Mouse (Mus musculus) myocyte (in vitro differentiated cells): Measurements from ENCODE around the gene Cd151. TPM values are rescaled to one million over a fixed set of nuclear protein-coding genes. Genes with fewer than 3 reads are reported as not detected.
"Not testable (repeated sequence)": the region's sequence is repeated elsewhere in the genome, so short reads cannot be mapped to it uniquely, and the experiment has no call there.

ENCODE experiments used
- H3K27me3 ChIP-seq: one replicate; pipeline ENCODE4 v1.6.1; 2011; ENCODE audit not compliant: control insufficient read depth, insufficient read depth, insufficient read length
- H3K36me3 ChIP-seq: one replicate; pipeline ENCODE4 v1.6.1; 2011; ENCODE audit not compliant: control insufficient read depth, insufficient read depth
- H3K4me2 ChIP-seq: one replicate; pipeline ENCODE4 v1.6.1; 2011; ENCODE audit warnings: low read depth, control low read depth
- H3K4me3 ChIP-seq: one replicate; pipeline ENCODE4 v1.5.1; 2011; ENCODE audit warnings: mild to moderate bottlenecking, control low read depth, moderate library complexity
- H3K79me2 ChIP-seq: one replicate; pipeline ENCODE4 v1.6.1; 2011; ENCODE audit not compliant: control insufficient read depth, insufficient read depth
- H3ac ChIP-seq: one replicate; pipeline ENCODE4 v1.6.1; 2011; ENCODE audit not compliant: control insufficient read depth, insufficient read length
- CEBPB ChIP-seq: IDR thresholded peaks from 2 replicates; pipeline ENCODE4 v1.6.1; 2011; ENCODE audit warnings: mild to moderate bottlenecking, moderate library complexity; ENCODE audit not compliant: poor library complexity, insufficient read depth, severe bottlenecking
- E2F4 ChIP-seq: IDR thresholded peaks from one replicate; pipeline ENCODE4 v1.6.1; 2011; ENCODE audit warnings: mild to moderate bottlenecking, control low read depth, moderate library complexity; ENCODE audit not compliant: insufficient read depth
- MAX ChIP-seq: IDR thresholded peaks from one replicate; pipeline ENCODE4 v1.6.1; 2011; ENCODE audit warnings: low read depth, mild to moderate bottlenecking, control low read depth
- MYOD1 ChIP-seq, 3 experiments: IDR thresholded peaks; one replicate each; pipeline ENCODE4 v1.6.1; 2011; ENCODE audit warnings: control low read depth in 2 of 3, low read depth in 2 of 3, mild to moderate bottlenecking in 2 of 3, moderate library complexity in 1 of 3; ENCODE audit not compliant: insufficient read length in 2 of 3, control insufficient read depth in 1 of 3
- MYOG ChIP-seq, 3 experiments: IDR thresholded peaks; one replicate each; pipeline ENCODE4 v1.6.1; 2011; ENCODE audit warnings: control low read depth in 2 of 3, low read depth in 2 of 3, mild to moderate bottlenecking in 2 of 3; ENCODE audit not compliant: insufficient read length in 2 of 3, control insufficient read depth in 1 of 3, insufficient read depth in 1 of 3
- POLR2A ChIP-seq: IDR thresholded peaks from one replicate; pipeline ENCODE4 v1.6.1; 2011; ENCODE audit warnings: low read depth, mild to moderate bottlenecking, control low read depth, moderate library complexity; ENCODE audit not compliant: insufficient read length
- POLR2AphosphoS2 ChIP-seq: IDR thresholded peaks from one replicate; pipeline ENCODE4 v1.6.1; 2011; ENCODE audit warnings: low read depth, control low read depth; ENCODE audit not compliant: insufficient read length
- REST ChIP-seq: IDR thresholded peaks from one replicate; pipeline ENCODE4 v1.6.1; 2011; ENCODE audit warnings: mild to moderate bottlenecking, control low read depth, moderate library complexity; ENCODE audit not compliant: insufficient read depth, insufficient read length
- SRF ChIP-seq: IDR thresholded peaks from one replicate; pipeline ENCODE4 v1.6.1; 2011; ENCODE audit warnings: low read depth; ENCODE audit not compliant: control insufficient read depth, insufficient read length
- TCF12 ChIP-seq: IDR thresholded peaks from one replicate; pipeline ENCODE4 v1.6.1; 2011; ENCODE audit warnings: mild to moderate bottlenecking, control low read depth; ENCODE audit not compliant: poor library complexity, insufficient read depth, severe bottlenecking
- TCF3 ChIP-seq: IDR thresholded peaks from one replicate; pipeline ENCODE4 v1.6.1; 2011; ENCODE audit warnings: low read depth, control low read depth; ENCODE audit not compliant: insufficient read length
- USF1 ChIP-seq: IDR thresholded peaks from one replicate; pipeline ENCODE4 v1.6.1; 2011; ENCODE audit warnings: low read depth, mild to moderate bottlenecking, control low read depth, moderate library complexity
- polyA plus RNA-seq: library from polyadenylated mRNA; unstranded; fragments of >200 nt; fragmentation: generic; extraction: Trizol; gene quantifications from one replicate; pipeline ENCODE4 v1.2.1, GENCODE M21; 2012; ENCODE audit warnings: missing spikeins

Gene Cd151
- polyA plus RNA-seq, 1 experiment = 267 TPM

- Histone ChIP-seq H3K4me2 (peak within 1 kb of the TSS; percentile 99), H3K36me3 (peaks cover 5% of the 10 kb centered on the region), H3ac (no peak within 1 kb of the TSS), H3K79me2 (peaks cover 14% of the 10 kb centered on the region), H3K27me3 (no peaks in the 10 kb centered on the region), H3K4me3 (peak within 1 kb of the TSS; percentile 38)
- TF ChIP-seq E2F4 (peak; percentile 79), POLR2AphosphoS2 (peak; percentile 63), POLR2A (peak; percentile 54), MYOD1 (IDR thresholded peaks at IDR 0.05; ENCODE audit: control insufficient read depth in 1 of 3, insufficient read length in 2 of 3, low read depth in 2 of 3) (no peak)
Observed at GRCm38 (mm10) chr7:141443828-141444237, 23.4 kb upstream of the Cd151 start, which contains the start of gene Pidd1. Pidd1 (minus strand) TSS chr7:141444025.

- peaks cover 14% of the 10 kb centered on the region for H3K36me3 ChIP-seq
- not testable (repeated sequence) for H3ac ChIP-seq, H3K27me3 ChIP-seq
- peaks cover 19% of the 10 kb centered on the region for H3K79me2 ChIP-seq
- peak overlapping the region; percentile 69 for H3K4me2 ChIP-seq
- H3K4me3 ChIP-seq = peak overlapping the region; percentile 95
Observed at GRCm38 (mm10) chr7:141446374-141446773, 20.8 kb upstream of the Cd151 start.

DNA sequence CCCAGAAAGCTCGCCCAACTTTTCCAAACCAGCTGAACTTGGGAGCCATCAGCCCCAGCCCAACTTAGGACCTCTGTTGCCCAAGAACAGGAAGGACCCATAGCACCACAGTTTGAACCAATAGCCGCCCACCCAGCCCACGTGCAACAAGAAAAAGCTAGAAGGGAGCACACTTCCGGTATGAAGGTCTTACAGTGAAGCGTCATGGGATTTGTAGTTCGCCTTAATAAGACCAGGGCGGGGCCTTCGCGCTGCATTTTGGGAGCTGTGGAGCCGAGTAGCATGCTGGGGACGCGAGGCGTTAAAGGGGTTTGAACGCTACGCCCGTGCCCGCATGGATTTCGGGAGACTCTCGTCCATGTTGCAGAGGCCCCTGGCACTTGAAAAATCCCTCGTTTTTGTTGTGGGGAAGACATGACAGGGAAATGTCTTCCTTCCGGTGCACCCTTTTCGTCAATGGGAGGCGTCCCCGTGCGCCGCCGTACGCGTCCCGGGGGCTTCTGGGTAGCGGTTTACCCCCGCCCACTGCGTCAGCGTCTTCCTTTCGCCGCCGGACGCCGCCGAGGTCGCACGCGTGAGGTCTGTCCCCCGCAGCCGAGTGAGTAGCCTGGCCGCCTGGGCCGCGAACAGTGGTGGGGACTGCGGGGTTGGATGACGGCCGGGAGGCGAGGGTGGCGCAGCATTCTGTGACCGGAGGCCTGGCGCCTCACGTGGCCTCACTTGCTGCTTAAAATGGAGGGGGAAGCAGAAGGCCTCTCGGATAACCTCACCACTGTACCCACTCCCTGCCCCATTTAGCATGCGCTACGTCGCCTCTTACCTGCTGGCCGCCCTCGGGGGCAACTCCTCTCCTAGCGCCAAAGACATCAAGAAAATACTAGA, 19.8 kb upstream of the Cd151 start, which contains the start of gene Rplp2:
Gene Rplp2 (plus strand): TSS at position 261 of the 882 bp plus-strand sequence.
- Histone ChIP-seq H3K36me3 (peaks cover 20% of the 10 kb centered on the region), H3K79me2 (peaks cover 19% of the 10 kb centered on the region), H3K4me3 (peak within 1 kb of the TSS; percentile 95), H3ac (peak within 1 kb of the TSS; percentile 96), H3K27me3 (no peaks in the 10 kb centered on the region), H3K4me2 (peak within 1 kb of the TSS; percentile 98)
- TF ChIP-seq REST = peak; percentile 40
- TF ChIP-seq MYOG (IDR thresholded peaks at IDR 0.05; ENCODE audit: control insufficient read depth in 1 of 3, insufficient read depth in 1 of 3, insufficient read length in 2 of 3, low read depth in 2 of 3) = no peak
- TF ChIP-seq SRF = peak; percentile 7
- TF ChIP-seq MAX = peak; percentile 63
- TF ChIP-seq TCF3 = no peak
- 0 out of 2 replicates have a peak, but pooled peaks have one; percentile 5 for TF ChIP-seq CEBPB
- no peak for TF ChIP-seq MYOD1 (IDR thresholded peaks at IDR 0.05; ENCODE audit: control insufficient read depth in 1 of 3, insufficient read length in 2 of 3, low read depth in 2 of 3)
- peak; percentile 99 for TF ChIP-seq POLR2A
- no peak for TF ChIP-seq E2F4
- TF ChIP-seq TCF12 = no peak
- peak; percentile 96 for TF ChIP-seq POLR2AphosphoS2
- TF ChIP-seq USF1 = peak; percentile 80

DNA sequence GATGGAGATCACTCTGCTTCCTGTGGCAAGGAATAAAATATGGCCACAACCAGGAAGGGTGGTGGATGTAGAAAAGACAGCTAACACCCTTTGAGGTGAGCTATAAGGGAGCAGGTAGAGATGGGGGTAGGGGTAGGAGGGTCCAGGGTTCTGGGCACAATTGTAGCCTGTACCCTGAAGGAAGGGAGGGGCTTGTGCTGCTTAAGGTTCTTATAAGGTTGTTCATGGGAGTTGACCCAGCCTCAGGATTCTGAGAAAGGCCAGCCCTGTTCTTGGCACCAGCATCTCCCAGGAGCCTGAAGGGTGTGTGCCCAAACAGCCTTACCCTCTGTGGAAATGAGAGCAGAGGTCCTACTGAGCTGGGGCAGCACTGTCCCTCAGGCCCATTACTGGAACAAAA, 15.3 kb upstream of the Cd151 start:
- H3ac ChIP-seq = no peak overlapping the region
- no peaks in the 10 kb centered on the region for H3K27me3 ChIP-seq
- H3K79me2 ChIP-seq = peaks cover 19% of the 10 kb centered on the region
- no peak overlapping the region for H3K4me3 ChIP-seq
- no peak for TF ChIP-seq REST
- TF ChIP-seq SRF = no peak
- TF ChIP-seq POLR2AphosphoS2 = peak; percentile 82
- peak; percentile 24 for TF ChIP-seq POLR2A
- no peak for TF ChIP-seq CEBPB
- no peak overlapping the region for H3K4me2 ChIP-seq
- H3K36me3 ChIP-seq = peaks cover 20% of the 10 kb centered on the region

DNA sequence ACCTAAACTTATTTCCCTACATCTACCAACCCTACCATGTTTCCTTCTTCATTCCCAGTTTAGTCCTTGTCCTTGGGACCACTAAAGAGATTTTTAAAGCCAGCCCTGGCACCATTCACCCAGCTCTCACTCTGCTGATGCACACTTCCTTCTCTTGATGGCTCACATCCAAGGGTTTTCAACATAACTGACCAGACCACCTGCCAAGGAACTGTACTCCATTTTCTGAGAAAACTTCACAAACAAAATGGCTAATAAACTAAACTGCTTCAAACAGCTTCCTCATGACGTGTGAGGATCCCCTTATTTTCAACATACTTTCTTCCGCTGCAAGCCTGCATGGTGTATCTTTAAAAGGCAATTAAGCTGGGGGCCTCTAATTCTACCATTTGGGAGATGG, 13.6 kb upstream of the Cd151 start:
- Histone ChIP-seq H3K36me3 (peaks cover 17% of the 10 kb centered on the region), H3K4me2 (no peak overlapping the region), H3ac (no peak overlapping the region), H3K4me3 (no peak overlapping the region), H3K79me2 (peaks cover 7% of the 10 kb centered on the region), H3K27me3 (no peaks in the 10 kb centered on the region)
- TF ChIP-seq TCF12 (no peak), MYOD1 (IDR thresholded peaks at IDR 0.05; ENCODE audit: control insufficient read depth in 1 of 3, insufficient read length in 2 of 3, low read depth in 2 of 3) (no peak), MAX (no peak), REST (no peak), TCF3 (no peak), USF1 (no peak), CEBPB (no peak), MYOG (IDR thresholded peaks at IDR 0.05; ENCODE audit: control insufficient read depth in 1 of 3, insufficient read depth in 1 of 3, insufficient read length in 2 of 3, low read depth in 2 of 3) (no peak), POLR2AphosphoS2 (no peak), POLR2A (no peak), E2F4 (no peak), SRF (no peak)
